Comparison of ENCODE assay signal across 8 mouse cellular contexts in the genomic region with DNA sequence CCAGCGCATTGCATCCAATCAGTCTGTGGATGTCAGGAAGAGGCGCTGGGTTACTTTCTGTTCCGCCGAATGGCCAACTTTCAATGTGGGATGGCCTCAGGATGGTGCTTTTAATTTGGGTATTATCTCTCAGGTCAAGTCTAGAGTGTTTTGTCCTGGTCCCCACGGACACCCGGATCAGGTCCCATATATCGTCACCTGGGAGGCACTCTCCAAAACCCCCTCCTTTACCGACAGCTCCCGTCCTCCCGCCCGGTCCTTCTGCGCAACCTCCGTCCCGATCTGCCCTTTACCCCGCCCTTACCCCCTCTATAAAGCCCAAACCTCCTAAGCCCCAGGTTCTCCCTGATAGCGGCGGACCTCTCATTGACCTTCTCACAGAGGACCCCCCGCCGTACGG. TPM values are rescaled to one million over a fixed set of nuclear protein-coding genes. Genes with fewer than 3 reads are reported as not detected.
A peak's percentile ranks its signal among the peaks of the same experiment; 100 is the strongest.
DNase-seq lines count a peak whose midpoint lies in the region; ATAC-seq and TF ChIP-seq lines count a peak whose summit lies in the region.
"Not testable (repeated sequence)": the region's sequence is repeated elsewhere in the genome, so short reads cannot be mapped to it uniquely, and the experiment has no call there.

No protein-coding gene starts in this region.

- peaks cover 10% of the 10 kb centered on the region for H3K27me3 ChIP-seq in embryonic facial prominence, embryonic 10.5 days (replicated peaks; ENCODE audit: low read depth, poor library complexity, severe bottlenecking)
- not testable (repeated sequence) for H3K27me3 ChIP-seq in forebrain, embryonic 14.5 days (replicated peaks; ENCODE audit: control insufficient read depth, insufficient read depth, low read length); heart, embryonic 16.5 days (ENCODE audit: control insufficient read depth, insufficient read depth, low read length); intestine, embryonic 16.5 days (replicated peaks; ENCODE audit: control insufficient read depth, insufficient read depth, low read length); limb, embryonic 13.5 days; lung, embryonic 15.5 days; myocyte (ENCODE audit: control insufficient read depth, insufficient read depth, insufficient read length); thymus, adult 2 months (ENCODE audit: control insufficient read depth, insufficient read depth, low read length)

- not testable (repeated sequence) for H3K4me2 ChIP-seq in forebrain, embryonic 14.5 days (ENCODE audit: low read length); heart, embryonic 16.5 days (ENCODE audit: low read depth, low read length); intestine, embryonic 16.5 days (ENCODE audit: low read depth, low read length); limb, embryonic 13.5 days (replicated peaks); lung, embryonic 15.5 days; myocyte (ENCODE audit: low read depth)

- H3K4me1 ChIP-seq in embryonic facial prominence, embryonic 10.5 days; forebrain, embryonic 14.5 days (ENCODE audit: control insufficient read depth, insufficient read depth, low read length); heart, embryonic 16.5 days (ENCODE audit: control insufficient read depth, insufficient read depth, low read length); intestine, embryonic 16.5 days (ENCODE audit: control insufficient read depth, insufficient read depth, low read length); limb, embryonic 13.5 days; lung, embryonic 15.5 days; thymus, adult 2 months (replicated peaks; ENCODE audit: control insufficient read depth, insufficient read depth, low read length): not testable (repeated sequence)

- not testable (repeated sequence) for H3K36me3 ChIP-seq in embryonic facial prominence, embryonic 10.5 days (replicated peaks); forebrain, embryonic 14.5 days (ENCODE audit: control insufficient read depth, insufficient read depth, low read length); heart, embryonic 16.5 days (ENCODE audit: control insufficient read depth, insufficient read depth); intestine, embryonic 16.5 days (ENCODE audit: control insufficient read depth, insufficient read depth, low read length); limb, embryonic 13.5 days; lung, embryonic 15.5 days; myocyte (ENCODE audit: control insufficient read depth, insufficient read depth); thymus, adult 2 months (ENCODE audit: control insufficient read depth, insufficient read depth, low read length)

- not testable (repeated sequence) for TF ChIP-seq CTCF in thymus, adult 2 months (IDR thresholded peaks at IDR 0.05; ENCODE audit: borderline replicate concordance, control insufficient read depth, extremely low read depth, insufficient read depth, low read length, poor library complexity)

- not testable (repeated sequence) for H3K9me3 ChIP-seq in embryonic facial prominence, embryonic 10.5 days; forebrain, embryonic 14.5 days (replicated peaks; ENCODE audit: control insufficient read depth, low read length); heart, embryonic 16.5 days (replicated peaks; ENCODE audit: control insufficient read depth, low read length); intestine, embryonic 16.5 days (ENCODE audit: control insufficient read depth, low read length); limb, embryonic 13.5 days; lung, embryonic 15.5 days

- H3K9ac ChIP-seq in forebrain, embryonic 14.5 days (ENCODE audit: low read length); heart, embryonic 16.5 days (ENCODE audit: low read length); intestine, embryonic 16.5 days (ENCODE audit: low read depth, low read length); limb, embryonic 13.5 days; lung, embryonic 15.5 days: not testable (repeated sequence)

- H3K79me2 ChIP-seq in myocyte (ENCODE audit: control insufficient read depth, insufficient read depth), result not testable (repeated sequence)

- WGBS in embryonic facial prominence, embryonic 10.5 days, result no CpG with 5 or more reads among the region's 20 CpGs
- WGBS in forebrain, embryonic 14.5 days, result no CpG with 5 or more reads among the region's 20 CpGs
- WGBS in heart, embryonic 16.5 days, result no CpG with 5 or more reads among the region's 20 CpGs
- WGBS in intestine, embryonic 16.5 days, result no CpG with 5 or more reads among the region's 20 CpGs
- no CpG with 5 or more reads among the region's 20 CpGs for whole genome bisulfite sequencing in limb, embryonic 13.5 days
- no CpG with 5 or more reads among the region's 20 CpGs for WGBS in lung, embryonic 15.5 days
- WGBS in thymus, adult 2 months, result no CpG with 5 or more reads among the region's 20 CpGs

- H3K4me3 ChIP-seq in embryonic facial prominence, embryonic 10.5 days, result peak overlapping the region; percentile 50
- H3K4me3 ChIP-seq in forebrain, embryonic 14.5 days (ENCODE audit: low read depth, low read length), result peak overlapping the region; percentile 24
- peak overlapping the region; percentile 44 for H3K4me3 ChIP-seq in heart, embryonic 16.5 days (ENCODE audit: low read length)
- H3K4me3 ChIP-seq in intestine, embryonic 16.5 days (ENCODE audit: low read length), result peak overlapping the region; percentile 38
- peak overlapping the region; percentile 41 for H3K4me3 ChIP-seq in limb, embryonic 13.5 days
- H3K4me3 ChIP-seq in lung, embryonic 15.5 days, result peak overlapping the region; percentile 38
- H3K4me3 ChIP-seq in myocyte, result peak overlapping the region; percentile 19
- peak overlapping the region; percentile 63 for H3K4me3 ChIP-seq in thymus, adult 2 months (ENCODE audit: control insufficient read depth, insufficient read depth, low read length)

- not testable (repeated sequence) for TF ChIP-seq POLR2A in myocyte (IDR thresholded peaks at IDR 0.05; ENCODE audit: insufficient read length, low read depth); thymus, adult 2 months (IDR thresholded peaks at IDR 0.05; ENCODE audit: control insufficient read depth, extremely low read depth, insufficient read depth, low read length, poor library complexity)

- not testable (repeated sequence) for DNase-seq in embryonic facial prominence, embryonic 10.5 days (ENCODE audit: low spot score); forebrain, embryonic 14.5 days (ENCODE audit: low spot score); thymus, adult 2 months

- ATAC-seq in forebrain, embryonic 14.5 days; heart, embryonic 16.5 days (replicated peaks; ENCODE audit: extremely low read depth, insufficient read depth, low FRiP score); intestine, embryonic 16.5 days; limb, embryonic 13.5 days (ENCODE audit: low FRiP score, low read depth); lung, embryonic 15.5 days (ENCODE audit: borderline replicate concordance, extremely low read depth, low FRiP score, low TSS enrichment): not testable (repeated sequence)

- not testable (repeated sequence) for H3ac ChIP-seq in myocyte (ENCODE audit: control insufficient read depth, insufficient read length)

- H3K27ac ChIP-seq in embryonic facial prominence, embryonic 10.5 days (replicated peaks); forebrain, embryonic 14.5 days (ENCODE audit: low read depth, low read length); heart, embryonic 16.5 days (ENCODE audit: low read length); intestine, embryonic 16.5 days (ENCODE audit: low read length); limb, embryonic 13.5 days; lung, embryonic 15.5 days: not testable (repeated sequence)
- 0 out of 2 replicates have a peak overlapping the region, but pooled peaks have one; percentile 51 for H3K27ac ChIP-seq in thymus, adult 2 months (ENCODE audit: control insufficient read depth, insufficient read depth, low read length)

RNA-seq across cellular contexts. Expression of a gene that starts 59.2 kb away (rescaled TPM):
- 30.3 and 34.2 TPM in 2 replicates for polyA plus RNA-seq in embryonic facial prominence, embryonic 10.5 days (2016; fragmentation: Nextera tagmentation; extraction: Ambion mirVana)
- 95.6 and 110 TPM in 2 replicates for polyA plus RNA-seq in forebrain, embryonic 14.5 days (2014; fragmentation: Nextera tagmentation; extraction: Ambion mirVana)
- 56.4 and 60.6 TPM in 2 replicates for polyA plus RNA-seq in heart, embryonic 16.5 days (2015; fragmentation: Nextera tagmentation; extraction: Ambion mirVana)
- 283 and 397 TPM in 2 replicates for polyA plus RNA-seq in intestine, embryonic 16.5 days (2015; fragmentation: Nextera tagmentation; extraction: Ambion mirVana)
- 108 TPM in 2 replicates for polyA plus RNA-seq in limb, embryonic 13.5 days (2015; fragmentation: Nextera tagmentation; extraction: Ambion mirVana)
- 73.3 and 81.9 TPM in 2 replicates for polyA plus RNA-seq in lung, embryonic 15.5 days (2015; fragmentation: Nextera tagmentation; extraction: Ambion mirVana)
- polyA plus RNA-seq in myocyte (2012; fragmentation: generic; extraction: Trizol), result 29.6 TPM
- polyA plus RNA-seq in thymus, adult 2 months (2012; rRNA removed), result 104 and 127 TPM in 2 replicates
